Mouse (Mus musculus): ENCODE results near the gene Pkp3.
A peak's percentile ranks its signal among the peaks of the same experiment; 100 is the strongest.

DNA sequence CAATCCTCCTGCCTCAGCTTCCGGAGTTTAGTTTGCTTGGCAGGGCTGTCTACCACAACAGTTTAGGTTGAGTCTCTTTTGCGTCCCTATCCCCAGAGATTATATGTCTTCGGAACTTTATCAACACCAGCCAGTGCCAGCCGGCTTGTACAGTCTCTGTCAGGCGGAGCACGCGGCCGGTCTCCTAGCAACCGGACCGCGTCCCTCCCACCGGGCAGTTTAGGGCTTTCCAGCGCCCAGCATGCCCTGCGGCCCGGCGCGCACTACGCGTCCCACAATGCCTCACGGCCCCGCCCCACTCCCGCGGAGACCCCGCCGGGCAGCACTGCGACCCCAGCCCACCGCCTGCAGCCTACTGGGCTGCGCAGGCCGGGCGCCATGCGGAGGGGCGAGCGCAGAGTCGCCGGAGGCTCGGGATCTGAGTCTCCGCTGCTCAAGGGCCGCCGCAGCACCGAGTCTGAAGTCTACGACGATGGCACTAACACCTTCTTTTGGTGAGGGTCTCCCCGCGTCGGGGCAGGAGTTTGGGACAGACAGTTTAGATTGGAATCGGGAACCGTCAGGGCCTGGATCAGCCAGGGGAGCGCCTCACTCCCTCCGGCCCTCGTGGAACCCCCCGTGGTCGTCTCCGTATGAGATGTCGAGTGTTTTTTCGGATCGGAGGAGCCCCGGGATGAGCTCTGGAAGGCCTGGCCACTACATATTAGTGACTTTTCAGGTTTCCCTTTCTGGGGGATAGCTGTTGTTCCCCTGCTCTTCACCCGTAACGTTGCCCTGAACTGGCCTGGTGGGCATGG is 53.2 kb downstream of the Pkp3 start:
- no peak for TF ChIP-seq CTCF (IDR thresholded peaks at IDR 0.05; ENCODE audit: low read depth)
- peak; percentile 94 for TF ChIP-seq EP300 (IDR thresholded peaks at IDR 0.05; ENCODE audit: low read depth)

Measured in liver, embryonic 14.5 days (tissue).